Mouse (Mus musculus) thymus, adult 2 months (tissue): Measurements from ENCODE around the gene Pop5. TPM values are rescaled to one million over a fixed set of nuclear protein-coding genes. Genes with fewer than 3 reads are reported as not detected.

Source experiments
- DNase-seq: peaks from one replicate; pipeline ENCODE4 v3.0.0; 2021
- H3K27ac ChIP-seq: fragments of 200-500 bp; 2 replicates; pipeline ENCODE4 v1.5.1; 2012; ENCODE audit warnings: low read length, control low read depth; ENCODE audit not compliant: control insufficient read depth, insufficient read depth
- H3K27me3 ChIP-seq: fragments of 200-500 bp; 2 replicates; pipeline ENCODE4 v1.6.1; 2012; ENCODE audit warnings: mild to moderate bottlenecking, low read length, moderate library complexity, mixed read lengths; ENCODE audit not compliant: control insufficient read depth, insufficient read depth
- H3K36me3 ChIP-seq: fragments of 200-500 bp; 2 replicates; pipeline ENCODE4 v1.6.1; 2012; ENCODE audit warnings: mild to moderate bottlenecking, low read length, moderate library complexity; ENCODE audit not compliant: control insufficient read depth, insufficient read depth
- H3K4me1 ChIP-seq: fragments of 200-500 bp; replicated peaks from 2 replicates; pipeline ENCODE4 v1.6.1; 2012; ENCODE audit warnings: low read length; ENCODE audit not compliant: control insufficient read depth, insufficient read depth
- H3K4me3 ChIP-seq: fragments of 200-500 bp; 2 replicates; pipeline ENCODE4 v1.5.1; 2012; ENCODE audit warnings: mild to moderate bottlenecking, low read length, control low read depth, moderate library complexity; ENCODE audit not compliant: control insufficient read depth, insufficient read depth
- CTCF ChIP-seq: fragments of 200-500 bp; IDR thresholded peaks from 2 replicates; pipeline ENCODE4 v1.5.1; 2012; ENCODE audit warnings: mild to moderate bottlenecking, control low read depth, low read length, moderate library complexity, borderline replicate concordance; ENCODE audit not compliant: control insufficient read depth, poor library complexity, insufficient read depth; ENCODE audit errors: extremely low read depth
- POLR2A ChIP-seq: fragments of 200-500 bp; IDR thresholded peaks from 2 replicates; pipeline ENCODE4 v1.6.1; 2012; ENCODE audit warnings: mild to moderate bottlenecking, low read length, control low read depth, moderate library complexity; ENCODE audit not compliant: control insufficient read depth, poor library complexity, insufficient read depth; ENCODE audit errors: extremely low read depth
- WGBS: fragments of 180-500 bp; shearing (Covaris S2); methylation state at CpG from one replicate; pipeline ENCODE4 v1.1.7; 2018; 5-methylcytosine and 5-hydroxymethylcytosine counted together
- polyA plus RNA-seq: library from polyadenylated mRNA; depleted of rRNA; stranded (reverse); fragments of >200 nt; gene quantifications from 2 replicates; pipeline ENCODE4 v1.2.3, GENCODE M21; 2012; rRNA removed

Pop5 gene
- 166 and 189 TPM in 2 replicates for polyA plus RNA-seq

- WGBS: 3% methylated on average over 21 of the region's 21 CpGs
- peak; percentile 87; the same call in 1 of the 2 replicates for TF ChIP-seq CTCF
- TF ChIP-seq POLR2A: no peak
- peak; percentile 89 for DNase-seq
- Histone ChIP-seq H3K27me3 (no peaks in the 10 kb centered on the region; the same call in 1 of the 2 replicates), H3K4me1 (peaks cover 13% of the 10 kb centered on the region), H3K4me3 (peak within 1 kb of the TSS; percentile 44), H3K36me3 (peaks cover 7% of the 10 kb centered on the region), H3K27ac (no peak within 1 kb of the TSS)
Observed at GRCm38 (mm10) chr5:115235786-115236263, at the start of gene Pop5. Gene Pop5 (plus strand): TSS chr5:115235836.

GRCm38 (mm10) chr5:115186371-115187073 lies 49.1 kb upstream of the Pop5 start:
- 36% methylated on average over 17 of the region's 17 CpGs for WGBS
- Histone ChIP-seq H3K4me1 (peaks cover 8% of the 10 kb centered on the region), H3K27me3 (peaks cover 3% of the 10 kb centered on the region; the same call in 1 of the 2 replicates), H3K4me3 (no peak overlapping the region), H3K36me3 (no peaks in the 10 kb centered on the region), H3K27ac (no peak overlapping the region)
- DNase-seq: no peak
- TF ChIP-seq POLR2A: no peak
- no peak for TF ChIP-seq CTCF

DNA sequence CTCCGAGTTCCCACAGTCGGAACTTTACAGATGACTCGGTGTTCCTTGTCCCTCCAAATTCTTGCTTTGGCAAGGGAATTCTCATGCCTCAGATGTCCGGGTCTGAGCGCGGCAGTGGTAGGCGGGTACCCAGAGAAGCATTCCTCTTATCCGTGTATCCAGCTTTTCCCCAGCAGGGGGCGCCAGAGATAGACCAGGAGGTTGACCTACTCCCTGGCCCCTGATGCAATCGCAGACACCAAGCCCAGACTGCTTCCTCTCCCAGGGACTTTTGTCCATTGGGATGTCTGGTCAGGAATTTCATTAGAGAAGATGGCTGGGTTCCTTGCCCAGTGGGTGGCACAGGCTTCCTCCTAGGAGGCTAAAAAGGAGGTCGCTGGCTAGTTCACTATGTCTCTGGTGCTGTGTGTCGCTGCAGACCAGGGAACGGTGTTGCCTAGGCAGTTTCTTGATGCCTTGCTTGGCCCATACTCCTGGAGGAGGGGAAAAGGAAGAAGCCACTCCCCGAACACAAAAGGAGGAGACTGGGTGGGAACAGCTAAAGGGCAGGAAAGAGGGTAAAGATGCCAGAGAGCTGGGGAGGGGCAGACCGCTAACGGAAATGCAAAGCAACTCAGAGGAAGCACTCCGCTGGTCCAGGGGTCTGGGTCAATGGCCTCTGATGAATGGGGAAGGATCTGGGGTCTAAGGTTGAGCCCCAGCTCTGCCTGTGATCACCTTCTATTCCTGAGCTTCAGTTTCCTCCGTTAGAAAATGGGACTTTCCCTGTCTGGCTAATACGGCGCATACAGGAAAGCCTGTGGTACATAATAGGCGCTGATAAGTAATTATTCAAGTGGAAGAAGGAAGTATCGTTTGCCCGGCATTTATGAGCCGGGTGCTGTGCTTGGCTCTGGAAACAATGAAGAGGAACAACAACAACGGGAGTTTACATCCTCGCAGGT lies 48.2 kb upstream of the Pop5 start:
- H3K4me3 ChIP-seq: no peak overlapping the region
- no peak overlapping the region for H3K27ac ChIP-seq
- H3K27me3 ChIP-seq: peaks cover 11% of the 10 kb centered on the region; the same call in 1 of the 2 replicates
- H3K4me1 ChIP-seq: peaks cover 5% of the 10 kb centered on the region
- peak; percentile 90 for DNase-seq
- H3K36me3 ChIP-seq: no peaks in the 10 kb centered on the region
- TF ChIP-seq CTCF (peak; percentile 90), POLR2A (no peak)
- WGBS: 2% methylated on average over 26 of the region's 26 CpGs

DNA sequence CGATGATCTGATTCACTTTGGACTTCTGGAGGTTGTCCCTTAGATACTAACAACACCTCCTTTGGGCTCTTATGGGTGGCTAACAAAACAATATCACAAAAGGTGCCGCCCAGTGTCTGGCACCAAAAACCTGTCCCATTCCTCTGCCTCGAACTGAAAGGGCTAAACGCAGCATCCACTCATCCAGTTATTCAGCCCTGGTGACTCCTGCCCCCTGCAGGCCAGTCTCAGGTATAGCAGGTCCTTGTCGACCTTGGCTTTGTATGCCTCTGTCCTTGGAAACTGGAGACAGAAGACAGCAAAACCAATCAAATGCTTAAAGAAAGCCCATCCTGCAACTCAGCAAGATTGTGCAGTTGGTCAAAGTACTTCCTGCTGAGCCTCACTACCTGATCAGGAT lies 46.8 kb upstream of the Pop5 start:
- Histone ChIP-seq H3K36me3 (no peaks in the 10 kb centered on the region), H3K27ac (no peak overlapping the region), H3K4me3 (no peak overlapping the region), H3K4me1 (peaks cover 14% of the 10 kb centered on the region), H3K27me3 (peaks cover 23% of the 10 kb centered on the region)
- no peak for TF ChIP-seq POLR2A
- TF ChIP-seq CTCF: peak; percentile 75; the same call in 1 of the 2 replicates
- WGBS: 39% methylated on average over 5 of the region's 5 CpGs
- peak; percentile 49 for DNase-seq

GRCm38 (mm10) chr5:115190081-115190480 lies 45.6 kb upstream of the Pop5 start:
- Histone ChIP-seq H3K36me3 (no peaks in the 10 kb centered on the region), H3K27me3 (peaks cover 24% of the 10 kb centered on the region), H3K4me3 (no peak overlapping the region), H3K4me1 (peaks cover 22% of the 10 kb centered on the region), H3K27ac (no peak overlapping the region)
- DNase-seq: no peak
- TF ChIP-seq CTCF: no peak
- WGBS: 79% methylated on average over 12 of the region's 12 CpGs

DNA sequence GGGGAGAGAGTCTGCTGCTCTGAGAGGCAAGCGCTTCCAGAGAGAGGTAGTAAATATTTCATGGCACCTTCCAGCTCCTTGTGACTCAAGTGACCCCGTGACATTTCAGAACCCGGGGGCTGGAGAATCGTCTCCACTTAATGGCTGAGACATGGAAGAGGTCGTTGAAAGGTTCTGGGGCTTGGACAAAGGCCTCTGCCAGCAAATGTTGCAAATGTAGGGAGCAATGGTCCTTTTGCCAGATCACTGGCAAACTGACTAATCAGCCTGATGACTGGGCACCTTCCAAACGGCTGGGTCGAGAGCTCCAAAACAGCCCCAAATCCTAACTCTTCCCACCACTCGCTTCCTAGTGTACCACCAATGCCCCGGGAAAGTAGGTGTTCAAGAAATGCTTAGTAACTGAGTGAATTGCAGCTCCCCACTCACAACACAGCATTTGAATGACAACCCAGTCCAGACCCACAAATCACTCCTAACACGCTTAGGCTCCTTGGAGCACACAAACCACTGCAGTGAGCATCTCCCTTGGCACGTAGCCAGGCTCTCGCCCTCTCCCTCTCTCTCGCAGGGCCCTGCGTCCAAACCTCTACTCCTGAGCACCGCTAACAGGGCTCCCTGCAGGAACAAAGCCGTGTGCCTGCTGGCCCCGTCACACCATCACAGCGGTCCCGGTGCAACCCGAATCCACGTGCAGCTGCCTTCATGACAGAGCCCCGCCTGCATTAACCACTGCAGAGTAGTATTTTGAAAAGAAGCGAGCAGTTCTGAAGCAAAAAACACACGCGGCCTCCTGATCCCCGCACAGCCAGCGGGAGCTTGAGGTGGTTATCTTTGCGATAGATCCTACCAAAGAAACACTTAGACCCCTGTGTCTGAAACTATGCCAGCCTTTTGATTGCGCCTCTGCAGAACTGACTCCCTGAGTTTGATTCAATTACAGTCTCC lies 43.5 kb upstream of the Pop5 start:
- no peak for DNase-seq
- Histone ChIP-seq H3K36me3 (no peaks in the 10 kb centered on the region), H3K4me1 (peaks cover 22% of the 10 kb centered on the region), H3K27ac (no peak overlapping the region), H3K27me3 (peaks cover 21% of the 10 kb centered on the region), H3K4me3 (no peak overlapping the region)
- no peak for TF ChIP-seq CTCF
- TF ChIP-seq POLR2A: no peak
- WGBS: 12% methylated on average over 29 of the region's 29 CpGs
